Mouse (Mus musculus) ZHBTc4 (cell line): ENCODE results near the gene Rps3.
A peak's percentile ranks its signal among the peaks of the same experiment; 100 is the strongest.

Experiments
- DNase-seq: peaks from one replicate; pipeline ENCODE4 v3.0.0-alpha.2; 2011; ENCODE audit warnings: low read depth, low spot score

Rps3 gene

GRCm38 (mm10) chr7:99475562-99475911, 8.0 kb downstream of the Rps3 start:
- DNase-seq = no peak

GRCm38 (mm10) chr7:99474836-99475561, 8.5 kb downstream of the Rps3 start:
- peak; percentile 34 for DNase-seq

- DNase-seq = peak; percentile 56
Observed at GRCm38 (mm10) chr7:99473638-99474407, 9.7 kb downstream of the Rps3 start.

GRCm38 (mm10) chr7:99471578-99471977, 12.0 kb downstream of the Rps3 start:
- DNase-seq = peak; percentile 86

GRCm38 (mm10) chr7:99469680-99470405, 13.7 kb downstream of the Rps3 start:
- DNase-seq = no peak

- peak; percentile 90 for DNase-seq
Observed at GRCm38 (mm10) chr7:99468283-99469132, 15.0 kb downstream of the Rps3 start.

GRCm38 (mm10) chr7:99467916-99468282, 15.6 kb downstream of the Rps3 start:
- no peak for DNase-seq

GRCm38 (mm10) chr7:99465811-99466210, 17.7 kb downstream of the Rps3 start, which contains the start of gene Klhl35:
Klhl35 (plus strand) TSS chr7:99466004.
- no peak for DNase-seq

GRCm38 (mm10) chr7:99463120-99463519, 20.4 kb downstream of the Rps3 start:
- peak; percentile 58 for DNase-seq

- DNase-seq = no peak
Observed at GRCm38 (mm10) chr7:99459888-99460652, 23.5 kb downstream of the Rps3 start.

GRCm38 (mm10) chr7:99458849-99459248, 24.7 kb downstream of the Rps3 start:
- DNase-seq = no peak

GRCm38 (mm10) chr7:99454044-99454443, 29.5 kb downstream of the Rps3 start:
- no peak for DNase-seq

- DNase-seq = no peak
Observed at GRCm38 (mm10) chr7:99452859-99453258, 30.7 kb downstream of the Rps3 start.

- DNase-seq = peak; percentile 73
Observed at GRCm38 (mm10) chr7:99450703-99451102, 32.8 kb downstream of the Rps3 start.

GRCm38 (mm10) chr7:99449751-99450150, 33.8 kb downstream of the Rps3 start:
- DNase-seq = no peak

GRCm38 (mm10) chr7:99449063-99449462, 34.5 kb downstream of the Rps3 start:
- no peak for DNase-seq

GRCm38 (mm10) chr7:99448619-99449018, 34.9 kb downstream of the Rps3 start:
- DNase-seq = no peak

GRCm38 (mm10) chr7:99447323-99447722, 36.2 kb downstream of the Rps3 start:
- DNase-seq = no peak

- no peak for DNase-seq
Observed at GRCm38 (mm10) chr7:99445833-99446232, 37.7 kb downstream of the Rps3 start.

GRCm38 (mm10) chr7:99444012-99444411, 39.5 kb downstream of the Rps3 start:
- DNase-seq = peak; percentile 64

- DNase-seq = no peak
Observed at GRCm38 (mm10) chr7:99443164-99443563, 40.4 kb downstream of the Rps3 start.
